Mouse (Mus musculus) adipocyte (in vitro differentiated cells): ENCODE measurements around the gene Gm7978.
"Not testable (repeated sequence)": the region's sequence is repeated elsewhere in the genome, so short reads cannot be mapped to it uniquely, and the experiment has no call there.

ENCODE experiments used
- DNase-seq: peaks from one replicate; pipeline ENCODE4 v3.0.0-alpha.2; 2016; ENCODE audit warnings: low spot score

The Gm7978 gene

DNA sequence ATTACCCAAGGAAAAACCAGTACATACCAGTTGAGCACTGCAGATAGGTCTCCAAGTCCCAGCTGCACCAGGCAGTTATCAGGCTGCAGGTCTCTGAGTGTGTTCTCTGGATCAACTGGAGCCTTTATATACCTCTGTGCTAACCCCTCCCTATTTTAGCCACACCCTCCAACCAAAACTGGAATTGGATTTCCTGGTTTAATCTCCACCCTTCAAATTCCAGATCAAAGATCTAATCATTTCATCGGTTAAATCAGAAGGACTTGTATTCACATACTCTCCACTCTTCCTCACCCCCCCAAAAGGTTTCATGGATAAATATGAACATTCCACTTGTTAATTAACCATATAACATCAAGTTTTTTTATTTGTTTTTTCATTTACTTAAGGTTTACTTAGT lies at the start of gene Gm7978:
Gene Gm7978, minus strand, starts transcription at position 101 of the 400 bp plus-strand sequence.
- not testable (repeated sequence) for DNase-seq

DNA sequence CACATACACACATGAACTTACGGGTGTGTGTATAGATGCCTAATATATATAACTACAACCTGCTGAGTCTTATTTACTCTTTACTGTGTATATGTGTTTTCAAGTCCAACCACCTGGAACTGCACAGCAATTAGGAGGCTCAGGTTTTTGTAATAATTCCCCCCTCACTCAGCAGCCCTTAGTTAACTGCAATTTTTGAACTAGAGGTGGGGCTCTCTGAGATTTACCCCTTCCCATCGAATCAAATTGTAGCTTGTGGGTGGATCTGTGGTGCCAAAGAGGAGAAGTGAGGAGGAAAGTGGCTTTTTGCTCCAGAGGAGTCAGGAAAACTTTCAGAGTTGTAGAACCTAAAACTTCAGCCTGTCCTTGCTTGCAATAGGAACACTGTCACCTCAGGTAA lies 39.7 kb upstream of the Gm7978 start, which contains the start of gene E330014E10Rik:
Gene E330014E10Rik, plus strand, starts transcription at position 301 of the 400 bp plus-strand sequence.
- DNase-seq = not testable (repeated sequence)

DNA sequence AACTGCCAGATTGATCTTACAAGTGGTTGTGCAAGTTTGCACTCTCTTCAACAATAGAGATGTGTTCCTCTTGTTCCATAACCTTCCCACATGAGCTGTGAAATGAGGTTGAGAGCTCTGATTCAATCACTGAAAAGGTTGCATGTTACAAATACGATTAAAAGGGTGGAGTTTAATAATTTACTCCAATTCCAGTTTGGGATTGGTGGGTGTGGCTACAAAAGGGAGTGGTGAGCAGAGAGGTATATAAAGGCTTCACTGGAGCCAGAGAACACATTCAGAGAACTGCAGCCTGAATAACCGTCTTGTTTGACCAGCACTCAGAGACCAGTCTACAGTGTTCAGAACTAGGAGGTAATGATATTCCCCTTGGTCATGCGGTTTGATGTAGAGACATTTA lies 5.7 kb upstream of the Gm7978 start, which contains the start of gene Gm7982:
Gene Gm7982, plus strand, starts transcription at position 301 of the 400 bp plus-strand sequence.
- DNase-seq = not testable (repeated sequence)
